Comparison of ENCODE assay signal across 8 mouse cellular contexts in genomic region chr14:75834739-75835381, GRCm38 (mm10). TPM values are rescaled to one million over a fixed set of nuclear protein-coding genes. Genes with fewer than 3 reads are reported as not detected.
A peak's percentile ranks its signal among the peaks of the same experiment; 100 is the strongest.
DNase-seq lines count a peak whose midpoint lies in the region; ATAC-seq lines count a peak whose summit lies in the region.

No protein-coding gene starts in this region.

- no peaks in the 10 kb centered on the region for H3K36me3 ChIP-seq in embryonic facial prominence, embryonic 10.5 days (replicated peaks)
- H3K36me3 ChIP-seq in heart, embryonic 10.5 days = no peaks in the 10 kb centered on the region
- no peaks in the 10 kb centered on the region for H3K36me3 ChIP-seq in kidney, embryonic 14.5 days (ENCODE audit: control insufficient read depth, insufficient read depth, low read length)

- H3K4me1 ChIP-seq in embryonic facial prominence, embryonic 10.5 days = peaks cover 34% of the 10 kb centered on the region
- H3K4me1 ChIP-seq in heart, embryonic 10.5 days = peaks cover 40% of the 10 kb centered on the region
- peaks cover 17% of the 10 kb centered on the region for H3K4me1 ChIP-seq in kidney, embryonic 14.5 days (ENCODE audit: control insufficient read depth, insufficient read depth, low read length)

- H3K27ac ChIP-seq in embryonic facial prominence, embryonic 10.5 days (replicated peaks) = peak overlapping the region; percentile 95
- peak overlapping the region; percentile 99 for H3K27ac ChIP-seq in heart, embryonic 10.5 days
- peak overlapping the region; percentile 97 for H3K27ac ChIP-seq in kidney, embryonic 14.5 days (ENCODE audit: low read depth, low read length)

- no peaks in the 10 kb centered on the region for H3K27me3 ChIP-seq in embryonic facial prominence, embryonic 10.5 days (replicated peaks; ENCODE audit: low read depth, poor library complexity, severe bottlenecking)
- H3K27me3 ChIP-seq in heart, embryonic 10.5 days (ENCODE audit: insufficient read depth, poor library complexity, severe bottlenecking) = no peaks in the 10 kb centered on the region
- H3K27me3 ChIP-seq in kidney, embryonic 14.5 days (ENCODE audit: control insufficient read depth, insufficient read depth, low read length) = no peaks in the 10 kb centered on the region

- peak; percentile 55 for ATAC-seq in kidney, embryonic 14.5 days (ENCODE audit: low FRiP score, low TSS enrichment)

- DNase-seq in CD4-positive helper T cell, adult 2 months (ENCODE audit: low read depth, low spot score) = peak; percentile 87
- DNase-seq in ZHBTc4 (ENCODE audit: low read depth, low spot score) = peak; percentile 61
- DNase-seq in embryonic facial prominence, embryonic 10.5 days (ENCODE audit: low spot score) = peak; percentile 74
- peak; percentile 92 for DNase-seq in heart, embryonic 10.5 days (ENCODE audit: low spot score)
- DNase-seq in lung, postnatal 25 days (ENCODE audit: low spot score) = peak; percentile 87
- peak; percentile 36 for DNase-seq in right cerebral cortex, postnatal 25 days
- DNase-seq in yolk sac, embryonic 10.5 days (ENCODE audit: low spot score) = peak; percentile 46

- H3K9me3 ChIP-seq in embryonic facial prominence, embryonic 10.5 days = no peaks in the 10 kb centered on the region
- H3K9me3 ChIP-seq in heart, embryonic 10.5 days = no peaks in the 10 kb centered on the region
- H3K9me3 ChIP-seq in kidney, embryonic 14.5 days (ENCODE audit: control insufficient read depth, low read length) = no peaks in the 10 kb centered on the region

- H3K9ac ChIP-seq in kidney, embryonic 14.5 days (ENCODE audit: low read depth, low read length) = peak overlapping the region; percentile 79

- H3K4me3 ChIP-seq in embryonic facial prominence, embryonic 10.5 days = peak overlapping the region; percentile 61
- peak overlapping the region; percentile 70 for H3K4me3 ChIP-seq in heart, embryonic 10.5 days
- peak overlapping the region; percentile 45 for H3K4me3 ChIP-seq in kidney, embryonic 14.5 days (ENCODE audit: low read length)

- WGBS in embryonic facial prominence, embryonic 10.5 days = under 1% methylated on average over 16 of the region's 16 CpGs
- 0% methylated on average over 16 of the region's 16 CpGs for WGBS in heart, embryonic 10.5 days
- under 1% methylated on average over 16 of the region's 16 CpGs for WGBS in kidney, embryonic 14.5 days

- H3K4me2 ChIP-seq in kidney, embryonic 14.5 days (replicated peaks; ENCODE audit: low read depth, low read length) = peak overlapping the region; percentile 92

RNA-seq across cellular contexts. Expression of gene Tpt1, which starts 10.0 kb away (rescaled TPM):
- polyA plus RNA-seq in embryonic facial prominence, embryonic 10.5 days (2016; fragmentation: Nextera tagmentation; extraction: Ambion mirVana) = 832 and 862 TPM in 2 replicates
- polyA plus RNA-seq in heart, embryonic 10.5 days (2016; fragmentation: Nextera tagmentation; extraction: Ambion mirVana) = 737 and 812 TPM in 2 replicates
- 1,151 and 1,339 TPM in 2 replicates for polyA plus RNA-seq in kidney, embryonic 14.5 days (2014; fragmentation: Nextera tagmentation; extraction: Ambion mirVana)

RNA-seq across cellular contexts. Expression of gene Slc25a30, which starts 48.0 kb away (rescaled TPM):
- polyA plus RNA-seq in embryonic facial prominence, embryonic 10.5 days (2016; fragmentation: Nextera tagmentation; extraction: Ambion mirVana) = 7.0 and 7.1 TPM in 2 replicates
- polyA plus RNA-seq in heart, embryonic 10.5 days (2016; fragmentation: Nextera tagmentation; extraction: Ambion mirVana) = 5.2 and 5.8 TPM in 2 replicates
- polyA plus RNA-seq in kidney, embryonic 14.5 days (2014; fragmentation: Nextera tagmentation; extraction: Ambion mirVana) = 8.1 and 9.6 TPM in 2 replicates

Comparison
In these comparisons a context has a peak if more than half of its experiments do, and no peak if none do; other contexts are left out.
1. Peak in every context shown above with its lines: DNase-seq, ATAC-seq, H3K4me3 ChIP-seq and H3K27ac ChIP-seq.
2. DNase-seq: peak in every context shown above with its lines; median percentile 92 in heart, embryonic 10.5 days; 87 in CD4-positive helper T cell, adult 2 months; 87 in lung, postnatal 25 days; 74 in embryonic facial prominence, embryonic 10.5 days; 61 in ZHBTc4; 46 in yolk sac, embryonic 10.5 days; 36 in right cerebral cortex, postnatal 25 days.